Mouse (Mus musculus) ovary, postnatal 14 days (tissue): ENCODE measurements around the gene Cd44.

Source experiments
- DNase-seq: peaks from one replicate; pipeline ENCODE4 v3.0.0; 2022; ENCODE audit warnings: low spot score

Gene Cd44

GRCm38 (mm10) chr2:102913833-102914545, 12.5 kb upstream of the Cd44 start:
- no peak for DNase-seq

- DNase-seq = no peak
These were observed 11.5 kb upstream of the Cd44 start for GRCm38 (mm10) chr2:102912951-102913350.

GRCm38 (mm10) chr2:102912469-102912868, 11.0 kb upstream of the Cd44 start:
- DNase-seq = no peak

GRCm38 (mm10) chr2:102909403-102909802, 7.9 kb upstream of the Cd44 start:
- no peak for DNase-seq

DNA sequence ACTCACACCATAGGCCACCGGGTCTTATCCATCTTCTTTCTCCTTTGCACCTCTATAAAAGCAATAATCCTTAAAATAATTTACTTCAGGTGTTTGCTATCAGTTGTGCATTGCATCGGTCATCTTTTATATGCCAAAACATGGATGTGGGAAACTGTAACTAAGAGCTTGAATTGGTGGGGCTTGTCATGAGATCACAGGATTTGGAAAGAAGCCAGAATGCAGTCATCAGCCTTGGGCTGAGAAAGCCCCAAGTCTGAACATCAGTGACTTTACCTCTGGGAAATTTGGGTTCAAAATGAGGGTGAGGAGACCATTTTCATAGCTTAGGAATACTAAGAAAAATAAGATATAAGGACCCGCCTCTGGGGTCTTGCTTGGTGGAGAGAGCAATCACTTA, 4.1 kb upstream of the Cd44 start:
- no peak for DNase-seq

GRCm38 (mm10) chr2:102901828-102902223, 361 bp upstream of the Cd44 start:
- no peak for DNase-seq

DNA sequence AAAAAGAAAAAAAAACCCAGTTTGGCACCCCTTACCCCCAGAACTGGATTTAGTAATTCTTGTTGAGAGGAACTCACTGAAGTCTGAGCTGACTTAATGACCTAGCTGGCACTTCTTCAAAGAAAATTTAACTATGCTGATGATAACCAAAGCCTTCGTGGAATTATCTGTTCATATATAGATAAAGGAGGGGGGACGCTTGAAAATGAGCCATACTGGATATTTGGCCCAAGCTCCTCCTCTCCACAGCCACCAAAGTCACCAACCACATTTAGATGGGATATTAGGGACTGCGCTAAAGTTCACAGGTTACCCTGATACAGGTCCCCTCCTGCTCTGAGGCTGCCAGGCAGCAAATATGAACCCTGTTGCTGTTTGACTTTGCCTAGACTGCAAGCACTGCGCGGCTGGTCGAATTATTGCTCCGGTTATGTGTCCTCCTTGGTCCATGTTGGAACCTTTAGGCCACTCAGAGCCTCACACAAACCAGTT, 1.2 kb downstream of the Cd44 start:
- DNase-seq = no peak

GRCm38 (mm10) chr2:102899238-102899637, 2.2 kb downstream of the Cd44 start:
- DNase-seq = no peak

- no peak for DNase-seq
These were observed 2.9 kb downstream of the Cd44 start for GRCm38 (mm10) chr2:102898585-102898984.

- DNase-seq = no peak
These were observed 5.3 kb downstream of the Cd44 start for GRCm38 (mm10) chr2:102896154-102896553.

GRCm38 (mm10) chr2:102895197-102895596, 6.3 kb downstream of the Cd44 start:
- DNase-seq = no peak

DNA sequence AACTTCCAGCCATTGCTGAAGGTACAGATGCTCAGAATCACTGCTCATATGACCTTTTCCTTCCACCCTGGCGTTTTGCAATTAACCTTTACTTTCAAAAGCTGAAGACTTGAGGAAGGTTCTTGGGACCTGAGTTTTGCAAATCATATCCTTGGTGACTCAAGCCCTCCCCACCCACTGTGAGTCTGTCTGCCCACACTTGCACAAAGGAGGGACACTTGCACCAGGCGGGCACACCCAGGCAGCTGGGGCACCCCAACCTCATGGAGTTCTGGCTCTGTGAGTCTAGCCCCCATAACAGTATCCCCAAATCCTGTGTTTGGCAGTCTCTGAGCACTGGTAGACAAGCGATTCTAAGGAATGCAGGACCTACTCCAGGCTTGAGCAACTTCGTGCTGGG, 6.7 kb downstream of the Cd44 start:
- DNase-seq = no peak

- DNase-seq = no peak
These were observed 12.7 kb downstream of the Cd44 start for GRCm38 (mm10) chr2:102888688-102889225.

- no peak for DNase-seq
These were observed 14.3 kb downstream of the Cd44 start for GRCm38 (mm10) chr2:102887137-102887536.

GRCm38 (mm10) chr2:102886306-102886935, 15.0 kb downstream of the Cd44 start:
- DNase-seq = no peak

- DNase-seq = no peak
These were observed 18.7 kb downstream of the Cd44 start for GRCm38 (mm10) chr2:102882597-102883272.

DNA sequence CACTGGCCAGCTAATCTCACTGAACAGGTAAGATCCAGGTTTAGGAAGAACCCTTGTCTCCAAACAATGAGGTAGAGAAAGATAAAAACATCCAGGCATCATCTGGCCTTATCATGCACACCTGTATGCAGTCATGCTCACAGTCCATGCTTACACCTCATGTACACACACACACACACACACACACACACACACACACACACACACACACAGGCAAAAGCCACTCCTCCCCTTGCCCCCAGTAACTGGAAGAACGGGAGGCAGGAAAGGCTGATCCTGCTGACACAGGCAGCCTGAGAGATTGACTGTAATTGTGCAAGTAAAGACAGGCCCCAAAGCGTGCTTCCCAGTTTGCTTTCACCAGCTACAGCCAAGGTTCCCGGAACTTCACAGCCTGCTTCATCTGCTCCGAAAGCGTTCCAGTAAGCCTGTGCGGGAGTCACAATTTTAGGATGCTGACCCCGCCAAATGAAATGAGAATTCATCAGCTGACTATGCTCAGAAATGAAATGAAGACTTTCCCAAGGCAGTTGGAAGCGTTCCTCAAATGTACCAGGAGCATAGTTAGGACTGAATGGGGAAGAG, 19.4 kb downstream of the Cd44 start:
- DNase-seq = no peak

- no peak for DNase-seq
These were observed 23.0 kb downstream of the Cd44 start for GRCm38 (mm10) chr2:102878513-102878912.

- no peak for DNase-seq
These were observed 24.0 kb downstream of the Cd44 start for GRCm38 (mm10) chr2:102877463-102877862.

- no peak for DNase-seq
These were observed 25.3 kb downstream of the Cd44 start for GRCm38 (mm10) chr2:102876141-102876540.

DNA sequence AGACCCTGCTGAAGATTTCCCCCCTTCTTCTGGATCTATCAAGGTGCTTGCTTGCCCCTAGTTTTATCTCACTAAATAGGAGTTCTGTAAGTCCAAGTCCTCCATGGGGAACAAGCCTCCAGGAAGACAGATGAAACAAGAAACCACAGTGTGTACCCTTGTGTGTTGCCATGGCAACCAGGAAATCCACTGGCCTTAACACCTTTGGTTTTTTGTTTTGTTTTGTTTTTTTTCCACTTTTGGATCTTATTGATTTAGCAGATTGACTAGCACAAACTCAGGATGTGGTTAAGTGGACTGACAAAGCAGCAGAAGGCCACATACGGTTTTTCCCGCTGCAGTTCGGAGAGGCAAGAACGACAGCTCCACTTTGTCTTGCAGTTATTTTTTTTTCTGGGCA, 27.6 kb downstream of the Cd44 start:
- DNase-seq = no peak

- DNase-seq = no peak
These were observed 28.3 kb downstream of the Cd44 start for GRCm38 (mm10) chr2:102873194-102873593.
